Mouse (Mus musculus): ENCODE results near the gene Ppp2ca. TPM values are rescaled to one million over a fixed set of nuclear protein-coding genes. Genes with fewer than 3 reads are reported as not detected.
"Not testable (repeated sequence)": the region's sequence is repeated elsewhere in the genome, so short reads cannot be mapped to it uniquely, and the experiment has no call there.

Ppp2ca gene
- polyA plus RNA-seq, 1 experiment, result 56.9 TPM

DNA sequence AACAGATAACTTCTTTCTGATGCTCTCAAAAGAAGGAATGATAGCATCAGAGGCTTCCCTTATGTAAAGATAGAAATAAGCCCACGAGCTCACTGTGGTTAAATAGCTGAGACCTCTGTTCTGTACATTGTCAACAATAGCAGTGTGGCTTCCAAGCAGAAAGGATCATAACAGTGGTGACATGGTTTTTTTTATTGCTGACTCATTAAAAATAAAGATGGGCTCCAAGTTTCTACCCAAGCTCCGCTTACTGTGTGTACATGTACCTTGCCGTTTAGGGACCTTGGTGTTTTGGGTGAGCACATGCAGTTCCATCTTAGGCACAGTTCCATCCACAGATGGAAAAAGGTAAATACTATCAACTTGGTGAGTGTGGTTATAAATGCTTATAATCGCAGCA is 4.5 kb downstream of the Ppp2ca start:
- H3K4me3 ChIP-seq (ENCODE audit: insufficient read depth, low read depth, low read length), result no peak overlapping the region
- TF ChIP-seq POLR2A (IDR thresholded peaks at IDR 0.05; ENCODE audit: insufficient read depth, low read depth, low read length) (no peak), CTCF (IDR thresholded peaks at IDR 0.05; ENCODE audit: insufficient read depth, low read depth, low read length) (no peak)
- WGBS, result 62% methylated on average over 4 of the region's 4 CpGs
- no peak overlapping the region for H3K27ac ChIP-seq (ENCODE audit: insufficient read depth, low read depth, low read length)
- peaks cover 6% of the 10 kb centered on the region for H3K4me1 ChIP-seq (ENCODE audit: control insufficient read depth, insufficient read depth, low read length)

DNA sequence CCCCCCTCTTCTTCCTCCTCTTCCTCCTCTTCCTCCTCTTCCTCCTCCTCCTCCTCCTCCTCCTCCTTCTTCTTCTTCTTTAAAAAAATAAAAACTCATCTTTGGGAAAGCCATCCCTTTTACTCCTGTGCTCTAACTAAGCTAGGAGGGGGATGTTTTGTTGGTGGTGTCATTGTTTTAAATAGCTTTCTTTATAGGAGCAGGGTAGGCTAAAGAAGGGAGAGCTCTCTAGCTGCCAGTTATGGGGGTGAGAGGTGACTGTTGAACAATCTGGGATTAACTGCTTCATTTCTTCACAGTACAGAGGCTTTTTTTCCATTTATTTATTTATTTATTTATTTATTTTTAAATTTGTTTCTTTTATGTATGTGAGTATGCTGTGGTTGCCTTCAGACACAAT is 7.0 kb downstream of the Ppp2ca start:
- no peak for TF ChIP-seq CTCF (IDR thresholded peaks at IDR 0.05; ENCODE audit: insufficient read depth, low read depth, low read length)
- no peak for TF ChIP-seq POLR2A (IDR thresholded peaks at IDR 0.05; ENCODE audit: insufficient read depth, low read depth, low read length)
- peaks cover 2% of the 10 kb centered on the region; the same call in 1 of the 2 replicates for H3K4me1 ChIP-seq (ENCODE audit: control insufficient read depth, insufficient read depth, low read length)
- no peak overlapping the region for H3K4me3 ChIP-seq (ENCODE audit: insufficient read depth, low read depth, low read length)
- H3K27ac ChIP-seq (ENCODE audit: insufficient read depth, low read depth, low read length), result no peak overlapping the region

DNA sequence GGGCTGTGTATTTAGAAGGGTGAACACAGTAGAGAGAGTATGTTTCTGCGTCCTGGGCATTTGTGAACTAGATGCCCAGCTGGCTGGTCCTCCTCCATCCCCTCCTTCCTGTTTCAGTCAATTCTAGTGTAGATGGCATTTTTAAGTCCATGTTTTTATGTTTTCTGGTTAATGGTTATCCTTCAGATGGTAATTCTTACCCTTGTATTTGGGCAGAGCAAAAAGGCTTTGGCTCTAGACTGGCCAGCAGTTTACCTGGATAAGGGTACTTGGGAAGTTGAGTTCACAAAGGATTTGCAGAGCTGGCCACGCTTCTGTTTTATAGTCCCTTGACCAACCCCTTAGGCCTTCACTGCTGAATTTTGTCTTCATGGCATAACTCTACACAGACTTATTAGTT is 7.6 kb downstream of the Ppp2ca start:
- TF ChIP-seq POLR2A (IDR thresholded peaks at IDR 0.05; ENCODE audit: insufficient read depth, low read depth, low read length), result no peak
- no peak for TF ChIP-seq CTCF (IDR thresholded peaks at IDR 0.05; ENCODE audit: insufficient read depth, low read depth, low read length)
- WGBS, result 65% methylated on average over 2 of the region's 2 CpGs
- no peak overlapping the region for H3K4me3 ChIP-seq (ENCODE audit: insufficient read depth, low read depth, low read length)
- peaks cover 2% of the 10 kb centered on the region; the same call in 1 of the 2 replicates for H3K4me1 ChIP-seq (ENCODE audit: control insufficient read depth, insufficient read depth, low read length)
- H3K27ac ChIP-seq (ENCODE audit: insufficient read depth, low read depth, low read length), result no peak overlapping the region

DNA sequence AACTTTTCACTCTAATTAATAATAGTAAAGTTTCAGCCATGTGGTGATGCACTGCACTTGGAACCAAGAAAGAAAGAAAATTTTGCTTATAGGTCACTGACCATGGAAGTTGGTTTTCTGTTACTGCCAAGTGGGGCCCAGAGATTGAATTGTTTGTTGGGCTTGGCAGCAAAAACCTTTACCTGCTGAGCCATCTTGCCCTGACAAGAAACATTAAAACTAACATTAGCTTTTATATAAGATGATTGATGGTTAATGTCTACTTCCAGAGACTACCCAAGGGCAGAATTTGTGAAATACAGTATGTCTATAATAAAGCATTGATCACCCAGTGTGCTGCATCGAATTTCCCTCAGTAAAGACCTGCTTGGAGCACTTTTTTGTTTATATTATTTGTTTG is 8.0 kb downstream of the Ppp2ca start:
- peaks cover 2% of the 10 kb centered on the region; the same call in 1 of the 2 replicates for H3K4me1 ChIP-seq (ENCODE audit: control insufficient read depth, insufficient read depth, low read length)
- WGBS, result 76% methylated on average over 1 of the region's 1 CpGs
- H3K27ac ChIP-seq (ENCODE audit: insufficient read depth, low read depth, low read length), result no peak overlapping the region
- no peak overlapping the region for H3K4me3 ChIP-seq (ENCODE audit: insufficient read depth, low read depth, low read length)
- TF ChIP-seq POLR2A (IDR thresholded peaks at IDR 0.05; ENCODE audit: insufficient read depth, low read depth, low read length) (no peak), CTCF (IDR thresholded peaks at IDR 0.05; ENCODE audit: insufficient read depth, low read depth, low read length) (no peak)

DNA sequence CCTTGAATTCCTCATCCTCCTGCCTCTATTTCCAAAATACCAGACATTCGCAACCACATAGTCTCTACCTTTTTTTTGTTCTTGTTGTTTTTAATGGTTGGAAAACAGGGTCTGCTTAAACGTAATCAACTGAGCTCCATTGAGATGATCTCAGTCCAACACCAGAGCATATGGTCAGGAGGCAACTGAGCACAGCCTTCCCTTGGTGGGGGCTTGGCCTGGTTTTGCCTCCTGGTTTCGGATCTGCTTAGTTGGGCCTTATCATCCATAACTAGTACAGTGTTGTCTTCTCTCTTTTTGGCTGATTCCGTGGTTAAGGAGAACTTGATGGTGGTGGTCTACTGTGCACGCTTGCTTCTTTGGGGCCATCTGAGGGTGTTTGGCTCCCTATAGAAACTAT is 10.3 kb downstream of the Ppp2ca start:
- Histone ChIP-seq H3K4me3 (ENCODE audit: insufficient read depth, low read depth, low read length) (no peak overlapping the region), H3K27ac (ENCODE audit: insufficient read depth, low read depth, low read length) (no peak overlapping the region), H3K4me1 (ENCODE audit: control insufficient read depth, insufficient read depth, low read length) (peaks cover 2% of the 10 kb centered on the region; the same call in 1 of the 2 replicates)
- TF ChIP-seq POLR2A (IDR thresholded peaks at IDR 0.05; ENCODE audit: insufficient read depth, low read depth, low read length), result no peak
- no peak for TF ChIP-seq CTCF (IDR thresholded peaks at IDR 0.05; ENCODE audit: insufficient read depth, low read depth, low read length)
- 88% methylated on average over 5 of the region's 5 CpGs for WGBS

DNA sequence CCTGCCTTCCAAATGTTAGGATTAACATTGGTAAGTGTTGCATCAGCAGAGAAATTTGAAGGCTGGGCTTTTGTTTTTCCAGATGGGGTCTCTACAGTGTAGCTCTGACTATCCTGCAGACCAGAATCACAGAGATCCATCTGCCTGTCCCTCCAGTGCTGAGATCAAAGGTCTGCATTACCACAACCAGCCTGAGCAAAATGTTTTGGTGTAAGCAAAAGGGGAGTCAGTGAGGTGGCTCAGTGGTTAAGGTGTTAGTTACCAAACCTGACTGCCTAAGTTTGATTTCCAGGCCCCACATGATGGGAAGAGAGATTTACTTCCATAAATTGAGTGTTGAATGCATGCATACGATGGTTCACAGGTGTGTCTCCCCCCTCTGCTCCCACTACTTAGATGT is 10.9 kb downstream of the Ppp2ca start:
- whole genome bisulfite sequencing, result 91% methylated on average over 1 of the region's 1 CpGs
- no peak for TF ChIP-seq CTCF (IDR thresholded peaks at IDR 0.05; ENCODE audit: insufficient read depth, low read depth, low read length)
- TF ChIP-seq POLR2A (IDR thresholded peaks at IDR 0.05; ENCODE audit: insufficient read depth, low read depth, low read length), result no peak
- H3K27ac ChIP-seq (ENCODE audit: insufficient read depth, low read depth, low read length), result no peak overlapping the region
- no peak overlapping the region for H3K4me3 ChIP-seq (ENCODE audit: insufficient read depth, low read depth, low read length)
- H3K4me1 ChIP-seq (ENCODE audit: control insufficient read depth, insufficient read depth, low read length), result no peaks in the 10 kb centered on the region; the same call in 1 of the 2 replicates

DNA sequence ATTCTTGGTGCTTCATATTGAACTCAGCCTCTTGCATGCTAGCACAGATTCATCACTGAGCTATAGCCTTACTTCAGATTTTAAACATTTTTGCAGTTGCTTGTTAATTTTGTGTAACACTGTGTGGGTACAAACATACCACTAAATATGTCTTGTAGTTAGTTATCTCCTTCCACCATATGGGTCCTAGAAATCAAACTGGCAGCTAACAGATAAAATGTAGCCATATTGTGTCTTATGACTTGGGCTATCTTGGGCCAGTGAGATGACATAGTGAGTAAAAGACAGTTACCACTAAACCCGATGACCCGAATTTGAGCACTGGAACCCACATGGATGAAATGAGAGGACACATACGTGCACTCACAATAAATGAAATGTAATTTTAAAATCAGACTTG is 17.0 kb downstream of the Ppp2ca start:
- Histone ChIP-seq H3K4me1 (ENCODE audit: control insufficient read depth, insufficient read depth, low read length) (peaks cover 2% of the 10 kb centered on the region; the same call in 1 of the 2 replicates), H3K4me3 (ENCODE audit: insufficient read depth, low read depth, low read length) (no peak overlapping the region), H3K27ac (ENCODE audit: insufficient read depth, low read depth, low read length) (no peak overlapping the region)
- WGBS, result 90% methylated on average over 3 of the region's 3 CpGs
- TF ChIP-seq CTCF (IDR thresholded peaks at IDR 0.05; ENCODE audit: insufficient read depth, low read depth, low read length), result no peak
- TF ChIP-seq POLR2A (IDR thresholded peaks at IDR 0.05; ENCODE audit: insufficient read depth, low read depth, low read length), result no peak

DNA sequence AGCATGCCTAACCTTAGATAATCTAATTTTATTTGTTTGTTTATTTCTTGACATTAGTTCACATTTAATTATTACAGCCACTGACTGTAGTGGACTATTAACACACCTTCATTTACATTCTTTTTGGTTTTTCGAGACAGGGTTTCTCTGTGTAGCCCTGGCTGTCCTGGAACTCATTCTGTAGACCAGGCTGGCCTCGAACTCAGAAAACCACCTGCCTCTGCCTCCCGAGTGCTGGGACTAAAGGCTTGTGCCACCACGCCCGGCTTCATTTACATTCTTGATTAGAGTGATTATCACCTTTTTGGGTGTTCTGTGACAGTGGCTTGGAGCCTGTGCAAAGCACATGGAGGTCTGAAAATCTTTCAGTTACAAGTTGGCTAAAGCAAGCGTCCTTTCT is 17.6 kb downstream of the Ppp2ca start:
- 82% methylated on average over 6 of the region's 6 CpGs for WGBS
- H3K27ac ChIP-seq (ENCODE audit: insufficient read depth, low read depth, low read length); H3K4me3 ChIP-seq (ENCODE audit: insufficient read depth, low read depth, low read length); H3K4me1 ChIP-seq (ENCODE audit: control insufficient read depth, insufficient read depth, low read length): not testable (repeated sequence)

DNA sequence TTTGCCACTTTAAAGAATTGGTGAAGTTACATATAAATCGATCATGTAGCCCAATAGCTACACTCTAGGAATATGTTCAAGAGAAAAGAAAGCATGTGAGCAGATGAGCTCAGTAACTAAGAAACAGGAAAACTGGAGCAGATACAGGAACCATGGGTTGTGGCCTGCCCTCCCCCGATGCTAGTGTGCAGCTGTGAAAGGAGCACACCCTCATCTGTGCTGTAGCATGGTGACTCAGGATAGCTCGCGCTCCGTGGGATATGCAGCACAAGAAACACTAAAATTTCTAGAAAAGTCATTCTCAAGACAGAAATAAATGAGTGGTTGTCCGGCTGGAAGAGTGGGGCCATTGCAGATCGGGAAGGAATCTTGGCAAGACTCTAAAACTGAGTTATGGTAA is 18.7 kb downstream of the Ppp2ca start:
- no peak overlapping the region for H3K4me3 ChIP-seq (ENCODE audit: insufficient read depth, low read depth, low read length)
- 47% methylated on average over 7 of the region's 7 CpGs for WGBS

DNA sequence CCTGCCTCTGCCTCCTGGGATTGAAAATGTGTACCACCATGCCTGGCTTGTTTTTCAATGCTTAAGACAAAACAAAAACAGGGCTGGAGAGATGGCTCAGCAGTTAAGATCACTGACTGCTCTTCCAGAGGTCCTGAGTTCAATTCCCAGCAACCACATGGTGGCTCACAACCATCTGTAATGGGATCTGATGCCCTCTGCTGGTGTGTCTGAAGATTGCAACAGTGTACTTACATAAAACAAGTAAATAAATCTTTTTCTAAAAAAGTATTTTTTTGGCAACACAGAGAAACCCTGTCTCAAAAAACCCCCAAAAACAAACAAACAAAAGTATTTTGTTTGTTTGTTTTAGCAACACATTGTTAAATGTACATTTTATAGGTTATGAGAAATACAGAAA is 21.9 kb downstream of the Ppp2ca start:
- not testable (repeated sequence) for H3K4me1 ChIP-seq (ENCODE audit: control insufficient read depth, insufficient read depth, low read length); H3K27ac ChIP-seq (ENCODE audit: insufficient read depth, low read depth, low read length); H3K4me3 ChIP-seq (ENCODE audit: insufficient read depth, low read depth, low read length)

More for the DNA sequence above, 18.7 kb downstream of the Ppp2ca start:
- Histone ChIP-seq H3K4me1 (ENCODE audit: control insufficient read depth, insufficient read depth, low read length) (peaks cover 2% of the 10 kb centered on the region; the same call in 1 of the 2 replicates), H3K27ac (ENCODE audit: insufficient read depth, low read depth, low read length) (no peak overlapping the region)
- TF ChIP-seq CTCF (IDR thresholded peaks at IDR 0.05; ENCODE audit: insufficient read depth, low read depth, low read length) (no peak), POLR2A (IDR thresholded peaks at IDR 0.05; ENCODE audit: insufficient read depth, low read depth, low read length) (no peak)

Measured in olfactory bulb, adult 2 months (tissue).